Mouse (Mus musculus) bone marrow macrophage, adult 2 months (primary cell): ENCODE measurements around the gene Ash1l. TPM values are rescaled to one million over a fixed set of nuclear protein-coding genes. Genes with fewer than 3 reads are reported as not detected.

Experiments
- H3K27ac ChIP-seq: 2 replicates; pipeline ENCODE4 v1.5.1; 2012; ENCODE audit warnings: low read depth, low read length; ENCODE audit not compliant: insufficient read depth
- H3K4me1 ChIP-seq: 2 replicates; pipeline ENCODE4 v1.6.1; 2012; ENCODE audit warnings: low read length; ENCODE audit not compliant: control insufficient read depth, insufficient read depth
- H3K4me3 ChIP-seq: 2 replicates; pipeline ENCODE4 v1.5.1; 2012; ENCODE audit warnings: mild to moderate bottlenecking, low read length, moderate library complexity; ENCODE audit not compliant: insufficient read depth
- CTCF ChIP-seq: IDR thresholded peaks from 2 replicates; pipeline ENCODE4 v1.5.1; 2012; ENCODE audit warnings: low read depth, mild to moderate bottlenecking, low read length, moderate library complexity
- POLR2A ChIP-seq: IDR thresholded peaks from 2 replicates; pipeline ENCODE4 v1.6.1; 2012; ENCODE audit warnings: mild to moderate bottlenecking, low read depth, low read length, borderline replicate concordance
- polyA plus RNA-seq: library from polyadenylated mRNA; stranded (reverse); fragments of >200 nt; gene quantifications from 2 replicates; pipeline ENCODE4 v1.2.4, GENCODE M21; 2012; ENCODE audit not compliant: missing spikeins, insufficient read depth, insufficient read length

Ash1l gene
- polyA plus RNA-seq, result 21.6 and 23.1 TPM in 2 replicates

DNA sequence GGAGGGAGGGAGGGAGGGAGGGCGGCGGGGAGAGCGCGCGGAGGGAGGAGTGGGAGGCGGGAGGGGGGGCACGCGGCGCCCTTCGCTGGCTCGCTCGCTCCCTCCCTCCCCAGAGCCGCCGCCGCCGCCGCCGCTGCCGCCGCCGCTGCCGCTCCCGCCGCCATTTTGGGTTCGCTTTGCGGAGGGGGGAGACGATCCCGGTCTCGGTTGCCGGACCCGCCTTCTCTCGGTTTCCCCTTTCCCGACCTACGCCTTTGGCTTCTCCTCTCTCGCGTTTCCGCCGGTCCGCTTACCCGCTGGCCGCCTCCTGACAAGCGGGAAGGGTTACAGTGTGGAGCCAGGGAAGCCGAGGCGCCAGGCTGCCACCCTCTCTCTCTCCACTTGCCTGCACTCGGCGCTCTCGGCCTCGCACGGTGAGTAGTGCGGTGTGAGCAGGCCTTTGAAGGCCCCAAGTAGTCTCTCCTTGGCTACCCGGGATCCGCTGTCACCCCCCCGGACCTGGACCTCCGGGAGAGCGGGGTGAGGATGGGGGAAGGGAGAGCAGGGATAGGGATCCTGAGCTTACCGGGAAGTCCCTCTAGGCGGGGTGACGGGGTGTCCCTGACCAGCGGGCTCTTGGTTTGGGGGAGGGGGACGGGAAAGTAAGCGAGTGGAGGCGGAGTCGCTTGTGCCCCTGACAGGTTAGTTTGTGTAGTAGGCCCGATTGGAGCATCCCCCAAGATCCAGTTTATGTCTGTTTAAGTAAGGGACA lies at the start of gene Ash1l, which contains the start of gene Dap3:
Ash1l (plus strand) TSS at position 47 of the 751 bp plus-strand sequence.
Dap3 (minus strand) TSS at position 606 of the 751 bp plus-strand sequence.
- H3K4me3 ChIP-seq, result peak within 1 kb of the TSS; percentile 86
- H3K4me1 ChIP-seq, result peaks cover 18% of the 10 kb centered on the region
- TF ChIP-seq POLR2A (no peak), CTCF (no peak)
- peak within 1 kb of the TSS; percentile 94 for H3K27ac ChIP-seq

DNA sequence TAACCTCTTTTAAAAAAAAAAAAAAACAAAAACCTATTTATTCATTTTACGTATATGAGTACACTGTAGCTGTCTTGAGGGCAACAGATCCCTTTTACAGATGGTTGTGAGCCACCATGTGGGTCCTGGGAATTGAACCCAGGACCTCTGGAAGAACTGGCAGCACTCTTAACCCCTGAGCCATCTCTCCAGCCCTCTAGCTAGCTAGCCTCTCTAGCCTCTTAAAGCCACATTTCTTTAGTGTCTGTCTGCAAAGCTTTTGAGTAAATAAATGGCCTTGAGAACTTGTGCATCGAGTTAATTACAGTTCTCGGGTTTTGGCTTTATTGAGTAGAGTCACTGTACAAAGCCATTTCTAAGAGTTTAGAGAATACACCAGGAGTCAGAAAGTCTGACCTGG lies 45.6 kb upstream of the Ash1l start:
- Histone ChIP-seq H3K4me1 (no peaks in the 10 kb centered on the region), H3K27ac (no peak overlapping the region), H3K4me3 (no peak overlapping the region)
- TF ChIP-seq CTCF (no peak), POLR2A (no peak)

DNA sequence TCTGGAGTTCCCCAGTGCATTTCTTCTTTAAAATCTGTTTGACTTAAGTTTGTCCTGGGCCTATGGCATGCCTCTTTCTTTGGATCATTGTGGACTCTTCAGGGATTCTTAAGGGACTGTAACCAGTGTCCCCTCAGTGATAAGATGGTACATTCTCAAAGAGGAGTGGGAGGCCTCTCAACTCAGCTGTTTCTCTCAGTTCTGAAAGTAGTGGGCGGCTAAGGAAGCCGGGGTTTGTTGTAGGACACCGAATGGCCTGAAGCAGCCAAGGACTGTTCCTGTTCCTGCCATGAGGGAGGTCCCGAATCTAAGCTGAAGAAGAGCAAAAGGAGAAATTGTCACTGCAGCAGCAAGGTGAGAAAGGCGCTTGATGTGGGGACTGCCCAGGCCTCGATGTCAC lies 45.2 kb upstream of the Ash1l start:
- Histone ChIP-seq H3K4me3 (no peak overlapping the region), H3K4me1 (no peaks in the 10 kb centered on the region), H3K27ac (no peak overlapping the region)
- no peak for TF ChIP-seq CTCF
- no peak for TF ChIP-seq POLR2A

DNA sequence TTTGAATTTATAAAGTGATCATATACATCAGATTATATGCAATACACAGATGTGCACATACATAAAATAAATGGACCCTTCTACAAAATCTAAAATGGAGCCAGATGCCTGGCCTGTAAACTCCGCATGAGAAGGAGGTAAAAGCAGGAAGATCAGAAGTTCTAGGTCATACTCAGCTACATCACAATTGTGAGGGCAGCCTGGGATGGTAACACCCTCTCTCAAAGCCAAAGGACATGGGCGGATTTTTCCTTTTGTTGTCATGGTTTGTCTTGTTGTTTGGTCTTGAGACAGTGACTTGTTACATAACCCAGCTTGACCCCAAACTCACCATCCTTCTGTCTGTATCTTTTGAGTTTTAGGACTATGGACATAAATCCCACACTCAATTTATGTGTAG lies 44.7 kb upstream of the Ash1l start:
- Histone ChIP-seq H3K4me1 (no peaks in the 10 kb centered on the region), H3K27ac (no peak overlapping the region), H3K4me3 (no peak overlapping the region)
- TF ChIP-seq CTCF (no peak), POLR2A (no peak)

- no peak for TF ChIP-seq CTCF
- no peak for TF ChIP-seq POLR2A
- Histone ChIP-seq H3K4me1 (no peaks in the 10 kb centered on the region), H3K4me3 (no peak overlapping the region), H3K27ac (no peak overlapping the region)
These were observed 43.8 kb upstream of the Ash1l start for GRCm38 (mm10) chr3:88906393-88907159.

GRCm38 (mm10) chr3:88912585-88912984 lies 37.8 kb upstream of the Ash1l start:
- no peak overlapping the region for H3K27ac ChIP-seq
- no peak overlapping the region for H3K4me3 ChIP-seq
- TF ChIP-seq CTCF, result no peak
- TF ChIP-seq POLR2A, result no peak
- peaks cover 5% of the 10 kb centered on the region; the same call in 1 of the 2 replicates for H3K4me1 ChIP-seq

GRCm38 (mm10) chr3:88913511-88914383 lies 36.7 kb upstream of the Ash1l start, which contains the start of gene Msto1:
Gene Msto1 (minus strand): TSS chr3:88913999.
- peak within 1 kb of the TSS; percentile 78 for H3K4me3 ChIP-seq
- peak within 1 kb of the TSS; percentile 70 for H3K27ac ChIP-seq
- TF ChIP-seq POLR2A (no peak; the same call in 1 of the 2 replicates), CTCF (no peak)
- H3K4me1 ChIP-seq, result peaks cover 5% of the 10 kb centered on the region; the same call in 1 of the 2 replicates

GRCm38 (mm10) chr3:88914384-88914810 lies 36.0 kb upstream of the Ash1l start:
- Histone ChIP-seq H3K4me3 (peak overlapping the region; percentile 78), H3K27ac (peak overlapping the region; percentile 70), H3K4me1 (peaks cover 5% of the 10 kb centered on the region; the same call in 1 of the 2 replicates)
- TF ChIP-seq POLR2A (no peak), CTCF (no peak)

GRCm38 (mm10) chr3:88918981-88919380 lies 31.4 kb upstream of the Ash1l start:
- Histone ChIP-seq H3K4me3 (no peak overlapping the region), H3K4me1 (0 out of 2 replicates have a peak, but pooled peaks cover 5% of the 10 kb centered on the region), H3K27ac (no peak overlapping the region)
- no peak for TF ChIP-seq POLR2A
- no peak for TF ChIP-seq CTCF

GRCm38 (mm10) chr3:88921411-88921810 lies 29.0 kb upstream of the Ash1l start:
- Histone ChIP-seq H3K27ac (no peak overlapping the region), H3K4me3 (no peak overlapping the region), H3K4me1 (no peaks in the 10 kb centered on the region)
- TF ChIP-seq CTCF (no peak), POLR2A (no peak)
